ENCODE assay signal across 10 mouse cellular contexts in the genomic region with DNA sequence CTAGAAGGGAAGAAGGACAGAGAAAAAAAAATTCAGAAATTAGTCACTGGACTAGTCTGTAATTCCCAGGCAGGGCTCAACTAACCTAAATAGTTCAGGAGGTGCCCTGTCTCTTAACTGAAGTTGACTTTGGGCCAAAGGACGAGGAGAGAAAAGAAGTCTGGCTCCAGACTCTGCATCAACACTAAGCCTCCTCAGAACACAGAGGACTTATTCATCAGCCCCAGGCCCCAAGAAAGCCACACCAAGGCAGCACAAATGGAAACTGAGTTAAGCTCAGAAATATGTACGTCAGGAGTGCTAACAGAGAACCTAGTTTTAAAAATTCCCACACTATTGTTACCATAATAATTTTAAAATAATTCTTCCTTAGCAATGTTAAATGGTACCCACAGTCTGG. TPM values are rescaled to one million over a fixed set of nuclear protein-coding genes. Genes with fewer than 3 reads are reported as not detected.
DNase-seq lines count a peak whose midpoint lies in the region; ATAC-seq lines count a peak whose summit lies in the region.
"Had no signal": no experiment of that assay in that cellular context is flagged by ENCODE, and none has a peak within 500 bp of the region (broad histone marks: within the 10 kb centered on the region; RNA-seq: fewer than 3 reads in every experiment).

No protein-coding gene starts in this region.

- peak overlapping the region; percentile 59 for H3K9ac ChIP-seq in heart, embryonic 16.5 days (ENCODE audit: low read length)
- peak overlapping the region; percentile 63 for H3K9ac ChIP-seq in midbrain, embryonic 11.5 days (ENCODE audit: low read length)

- H3K9me3 ChIP-seq in heart, embryonic 16.5 days (replicated peaks; ENCODE audit: control insufficient read depth, low read length), result no peaks in the 10 kb centered on the region
- H3K9me3 ChIP-seq in midbrain, embryonic 11.5 days (ENCODE audit: control insufficient read depth, low read length), result no peaks in the 10 kb centered on the region

- peaks cover 23% of the 10 kb centered on the region for H3K4me1 ChIP-seq in heart, embryonic 16.5 days (ENCODE audit: control insufficient read depth, insufficient read depth, low read length)
- peaks cover 18% of the 10 kb centered on the region for H3K4me1 ChIP-seq in midbrain, embryonic 11.5 days (ENCODE audit: control insufficient read depth, insufficient read depth, low read length)

- peak; percentile 34 to 35 for DNase-seq in heart, adult 18-20 months
- no peak for DNase-seq in heart, postnatal 4 days
- DNase-seq in NIH3T3 (ENCODE audit: low read depth), result peak; percentile 54
- DNase-seq in midbrain, embryonic 11.5 days (ENCODE audit: low spot score, missing footprints), result peak; percentile 91
- no peak for DNase-seq in thymus, postnatal 10 days (ENCODE audit: low spot score in 2 of 2)
- DNase-seq in cerebellum, postnatal 4 days (ENCODE audit: low spot score in 2 of 2), result no peak
- DNase-seq in thymus, postnatal 0 days (ENCODE audit: low spot score), result no peak
- DNase-seq: cerebellum, adult 9-11 months had no signal

- peak overlapping the region; percentile 78 for H3K27ac ChIP-seq in heart, embryonic 16.5 days (ENCODE audit: low read length)
- peak overlapping the region; percentile 68 for H3K27ac ChIP-seq in midbrain, embryonic 11.5 days (ENCODE audit: low read depth, low read length)

- ATAC-seq in heart, embryonic 16.5 days (replicated peaks; ENCODE audit: extremely low read depth, insufficient read depth, low FRiP score), result no peak
- ATAC-seq in midbrain, embryonic 11.5 days (ENCODE audit: low FRiP score), result no peak

- peak overlapping the region; percentile 35 for H3K4me3 ChIP-seq in heart, embryonic 16.5 days (ENCODE audit: low read length)
- peak overlapping the region; percentile 24 for H3K4me3 ChIP-seq in midbrain, embryonic 11.5 days (ENCODE audit: low read depth, low read length)

- H3K27me3 ChIP-seq in heart, embryonic 16.5 days (ENCODE audit: control insufficient read depth, insufficient read depth, low read length), result no peaks in the 10 kb centered on the region
- H3K27me3 ChIP-seq in midbrain, embryonic 11.5 days (ENCODE audit: control insufficient read depth, insufficient read depth, low read length), result no peaks in the 10 kb centered on the region

- H3K4me2 ChIP-seq in heart, embryonic 16.5 days (ENCODE audit: low read depth, low read length), result peak overlapping the region; percentile 58
- peak overlapping the region; percentile 47 for H3K4me2 ChIP-seq in midbrain, embryonic 11.5 days

- H3K36me3 ChIP-seq in heart, embryonic 16.5 days (ENCODE audit: control insufficient read depth, insufficient read depth), result peaks cover 25% of the 10 kb centered on the region
- peaks cover 9% of the 10 kb centered on the region; the same call in 1 of the 2 replicates for H3K36me3 ChIP-seq in midbrain, embryonic 11.5 days (ENCODE audit: control insufficient read depth, insufficient read depth, low read length)

- 18% methylated on average over 2 of the region's 2 CpGs for WGBS in heart, embryonic 16.5 days
- 7% methylated on average over 2 of the region's 2 CpGs for WGBS in midbrain, embryonic 11.5 days

RNA-seq across cellular contexts. Expression of a gene that starts 25.5 kb away (rescaled TPM):
- 10 to 100 TPM; 49.8 to 53.1 TPM for total RNA-seq in heart, adult 18-20 months (2021)
- 100 to 1,000 TPM; 146 TPM for total RNA-seq in heart, postnatal 4 days (2021)
- polyA plus RNA-seq in heart, embryonic 16.5 days (2015; fragmentation: Nextera tagmentation; extraction: Ambion mirVana), result 70.4 and 81.2 TPM in 2 replicates
- polyA plus RNA-seq in midbrain, embryonic 11.5 days (2014; fragmentation: Nextera tagmentation; extraction: Ambion mirVana), result 206 and 218 TPM in 2 replicates
- polyA plus RNA-seq in thymus, postnatal 0 days (2015; fragmentation: Nextera tagmentation; extraction: Ambion mirVana), result 55.7 and 60.1 TPM in 2 replicates

RNA-seq across cellular contexts. Expression of a gene that starts 26.1 kb away (rescaled TPM):
- total RNA-seq in heart, adult 18-20 months (2021), result 100 to 1,000 TPM; 147 to 150 TPM
- 100 to 1,000 TPM; 408 to 415 TPM for total RNA-seq in heart, postnatal 4 days (2021)
- polyA plus RNA-seq in heart, embryonic 16.5 days (2015; fragmentation: Nextera tagmentation; extraction: Ambion mirVana), result 344 and 353 TPM in 2 replicates
- 1,348 and 1,391 TPM in 2 replicates for polyA plus RNA-seq in midbrain, embryonic 11.5 days (2014; fragmentation: Nextera tagmentation; extraction: Ambion mirVana)
- 683 and 713 TPM in 2 replicates for polyA plus RNA-seq in thymus, postnatal 0 days (2015; fragmentation: Nextera tagmentation; extraction: Ambion mirVana)

RNA-seq across cellular contexts. Expression of a gene that starts 44.1 kb away (rescaled TPM):
- total RNA-seq in heart, adult 18-20 months (2021), result 1 to 10 TPM in 1 of 2 experiments, under 1 TPM in 1; 0.46 to 1.2 TPM
- total RNA-seq in heart, postnatal 4 days (2021), result 1 to 10 TPM; 1.0 to 1.1 TPM
- 3.3 and 3.9 TPM in 2 replicates for polyA plus RNA-seq in heart, embryonic 16.5 days (2015; fragmentation: Nextera tagmentation; extraction: Ambion mirVana)
- 6.8 and 6.9 TPM in 2 replicates for polyA plus RNA-seq in midbrain, embryonic 11.5 days (2014; fragmentation: Nextera tagmentation; extraction: Ambion mirVana)
- polyA plus RNA-seq in thymus, postnatal 0 days (2015; fragmentation: Nextera tagmentation; extraction: Ambion mirVana), result 8.0 and 9.1 TPM in 2 replicates
- total RNA-seq: left cerebral cortex, postnatal 10 days had no signal

RNA-seq across cellular contexts. Expression of a gene that starts 47.3 kb away (rescaled TPM):
- 10 to 100 TPM; 10.9 to 12.9 TPM for total RNA-seq in heart, adult 18-20 months (2021)
- 10 to 100 TPM; 12.7 to 14.1 TPM for total RNA-seq in heart, postnatal 4 days (2021)
- 14.9 and 17.1 TPM in 2 replicates for polyA plus RNA-seq in heart, embryonic 16.5 days (2015; fragmentation: Nextera tagmentation; extraction: Ambion mirVana)
- polyA plus RNA-seq in midbrain, embryonic 11.5 days (2014; fragmentation: Nextera tagmentation; extraction: Ambion mirVana), result 26.5 and 27.2 TPM in 2 replicates
- 7.5 and 8.9 TPM in 2 replicates for polyA plus RNA-seq in thymus, postnatal 0 days (2015; fragmentation: Nextera tagmentation; extraction: Ambion mirVana)

RNA-seq across cellular contexts. Expression of a gene that starts 58.4 kb away (rescaled TPM):
- total RNA-seq in heart, adult 18-20 months (2021), result 10 to 100 TPM; 52.3 to 52.9 TPM
- total RNA-seq in heart, postnatal 4 days (2021), result 10 to 100 TPM; 88.7 to 91.2 TPM
- polyA plus RNA-seq in heart, embryonic 16.5 days (2015; fragmentation: Nextera tagmentation; extraction: Ambion mirVana), result 155 and 161 TPM in 2 replicates
- 286 and 307 TPM in 2 replicates for polyA plus RNA-seq in midbrain, embryonic 11.5 days (2014; fragmentation: Nextera tagmentation; extraction: Ambion mirVana)
- polyA plus RNA-seq in thymus, postnatal 0 days (2015; fragmentation: Nextera tagmentation; extraction: Ambion mirVana), result 188 and 210 TPM in 2 replicates

Comparison
In these comparisons a context has a peak if more than half of its experiments do, and no peak if none do; other contexts are left out.
1. DNase-seq: peak in heart, adult 18-20 months (2 of 2), NIH3T3 (single experiment) and midbrain, embryonic 11.5 days (single experiment); none in heart, postnatal 4 days (single experiment), thymus, postnatal 10 days (0 of 2), cerebellum, postnatal 4 days (0 of 2) and thymus, postnatal 0 days (single experiment).